17 mouse cellular contexts compared by ENCODE assay signal in the genomic region with DNA sequence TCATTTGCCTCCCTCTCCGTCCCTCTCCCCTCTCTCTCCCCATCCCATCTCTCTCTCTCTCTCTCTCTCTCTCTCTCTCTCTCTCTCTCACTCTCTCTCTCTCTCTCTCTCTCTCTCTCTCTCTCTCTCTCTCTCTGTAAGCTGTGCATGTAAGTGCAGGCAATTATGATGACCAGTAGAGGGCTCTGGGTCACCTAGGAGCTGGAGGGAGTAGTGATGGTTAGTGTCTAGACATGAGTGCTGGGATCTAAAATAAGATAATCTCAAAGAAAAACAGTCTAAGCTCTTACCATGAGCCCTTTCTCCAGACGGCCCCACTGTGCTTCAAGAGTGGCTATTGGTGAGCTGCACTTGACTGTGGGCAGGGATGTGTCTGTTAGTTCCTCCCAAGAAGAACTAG.
"Had no signal": no experiment of that assay in that cellular context is flagged by ENCODE, and none has a peak within 500 bp of the region (broad histone marks: within the 10 kb centered on the region; RNA-seq: fewer than 3 reads in every experiment).

No protein-coding gene starts in this region.

- H3K4me1 ChIP-seq: limb, embryonic 10.5 days; liver, embryonic 15.5 days; megakaryocyte, embryonic 14.5 days; midbrain, embryonic 15.5 days; neural tube, embryonic 12.5 days had no signal

- ATAC-seq: midbrain, embryonic 15.5 days had no signal

- H3K9ac ChIP-seq: liver, embryonic 15.5 days; midbrain, embryonic 15.5 days; neural tube, embryonic 12.5 days had no signal

- H3K4me2 ChIP-seq: liver, embryonic 11.5 days; liver, embryonic 15.5 days; midbrain, embryonic 11.5 days; midbrain, embryonic 15.5 days; neural tube, embryonic 12.5 days had no signal

- H3K36me3 ChIP-seq: midbrain, embryonic 15.5 days had no signal

- H3K27me3 ChIP-seq: liver, embryonic 15.5 days; megakaryocyte, embryonic 14.5 days; midbrain, embryonic 15.5 days; neural tube, embryonic 12.5 days had no signal

- DNase-seq: kidney, adult 18-20 months; kidney, postnatal 25 days; lung, adult 2 months; lung, postnatal 10 days; right cerebral cortex, postnatal 25 days; thymus, adult 18-20 months; thymus, postnatal 14 days had no signal

- H3K9me3 ChIP-seq: limb, embryonic 10.5 days; liver, embryonic 15.5 days; midbrain, embryonic 15.5 days; neural tube, embryonic 12.5 days had no signal

- H3K27ac ChIP-seq: left cerebral cortex, adult 2 months; limb, embryonic 10.5 days; liver, embryonic 15.5 days; macrophage; midbrain, embryonic 15.5 days; neural tube, embryonic 12.5 days had no signal

- H3K4me3 ChIP-seq: left cerebral cortex, adult 2 months; limb, embryonic 10.5 days; liver, embryonic 15.5 days; megakaryocyte, embryonic 14.5 days; midbrain, embryonic 15.5 days; myocyte; neural tube, embryonic 12.5 days had no signal
